Mouse (Mus musculus): ENCODE data around the gene Tada2a.

GRCm38 (mm10) chr11:84117431-84117830 is 12.0 kb downstream of the Tada2a start:
- no peak for TF ChIP-seq CTCF (IDR thresholded peaks at IDR 0.05; ENCODE audit: borderline replicate concordance, extremely low read depth, insufficient read depth, insufficient read length)
- TF ChIP-seq POLR2A (IDR thresholded peaks at IDR 0.05; ENCODE audit: borderline replicate concordance, extremely low read depth, insufficient read depth, insufficient read length, poor library complexity, severe bottlenecking), result no peak

Measured in brain, embryonic 14.5 days (tissue).